Mouse (Mus musculus): ENCODE measurements around the gene Cog2. TPM values are rescaled to one million over a fixed set of nuclear protein-coding genes. Genes with fewer than 3 reads are reported as not detected.

The Cog2 gene
- 40.9 and 42.1 TPM in 2 replicates for polyA plus RNA-seq (2014; fragmentation: Nextera tagmentation; extraction: Ambion mirVana)

GRCm38 (mm10) chr8:124520249-124521080, at the start of gene Cog2:
Cog2 (plus strand) TSS chr8:124520767.
- 10% methylated on average over 50 of the region's 50 CpGs for WGBS
- Histone ChIP-seq H3K27me3 (ENCODE audit: control insufficient read depth, insufficient read depth, low read length) (no peaks in the 10 kb centered on the region), H3K4me1 (ENCODE audit: control insufficient read depth, insufficient read depth, low read length) (peaks cover 11% of the 10 kb centered on the region), H3K27ac (ENCODE audit: low read depth, low read length) (no peak within 1 kb of the TSS), H3K9ac (ENCODE audit: low read length) (peak within 1 kb of the TSS; percentile 81), H3K36me3 (ENCODE audit: control insufficient read depth, insufficient read depth, low read length) (no peaks in the 10 kb centered on the region), H3K4me3 (ENCODE audit: low read depth, low read length) (peak within 1 kb of the TSS; percentile 90), H3K9me3 (ENCODE audit: control insufficient read depth, low read length) (no peaks in the 10 kb centered on the region), H3K4me2 (peak within 1 kb of the TSS; percentile 88)
- DNase-seq (ENCODE audit: low spot score, missing footprints) (peak; percentile 99), ATAC-seq (ENCODE audit: low FRiP score) (peak; percentile 100)

GRCm38 (mm10) chr8:124475690-124476089, 44.9 kb upstream of the Cog2 start:
- Histone ChIP-seq H3K36me3 (ENCODE audit: control insufficient read depth, insufficient read depth, low read length) (no peaks in the 10 kb centered on the region), H3K4me2 (no peak overlapping the region), H3K4me3 (ENCODE audit: low read depth, low read length) (no peak overlapping the region), H3K27ac (ENCODE audit: low read depth, low read length) (no peak overlapping the region), H3K9ac (ENCODE audit: low read length) (no peak overlapping the region), H3K27me3 (ENCODE audit: control insufficient read depth, insufficient read depth, low read length) (no peaks in the 10 kb centered on the region), H3K9me3 (ENCODE audit: control insufficient read depth, low read length) (no peaks in the 10 kb centered on the region), H3K4me1 (ENCODE audit: control insufficient read depth, insufficient read depth, low read length) (no peaks in the 10 kb centered on the region)
- DNase-seq (ENCODE audit: low spot score, missing footprints) (no peak), ATAC-seq (ENCODE audit: low FRiP score) (no peak)
- WGBS: 76% methylated on average over 5 of the region's 5 CpGs

- DNase-seq (ENCODE audit: low spot score, missing footprints) (no peak), ATAC-seq (ENCODE audit: low FRiP score) (0 out of 2 replicates have a peak, but pooled peaks have one; percentile 40)
- no peaks in the 10 kb centered on the region for H3K4me1 ChIP-seq (ENCODE audit: control insufficient read depth, insufficient read depth, low read length)
- no peak overlapping the region for H3K4me3 ChIP-seq (ENCODE audit: low read depth, low read length)
- no peaks in the 10 kb centered on the region for H3K27me3 ChIP-seq (ENCODE audit: control insufficient read depth, insufficient read depth, low read length)
- H3K9me3 ChIP-seq (ENCODE audit: control insufficient read depth, low read length): no peaks in the 10 kb centered on the region
- H3K27ac ChIP-seq (ENCODE audit: low read depth, low read length): 0 out of 2 replicates have a peak overlapping the region, but pooled peaks have one; percentile 8
- H3K9ac ChIP-seq (ENCODE audit: low read length): no peak overlapping the region
- no peaks in the 10 kb centered on the region for H3K36me3 ChIP-seq (ENCODE audit: control insufficient read depth, insufficient read depth, low read length)
- WGBS: 59% methylated on average over 9 of the region's 9 CpGs
- H3K4me2 ChIP-seq: no peak overlapping the region
These were observed 43.9 kb upstream of the Cog2 start for GRCm38 (mm10) chr8:124476701-124477100.

GRCm38 (mm10) chr8:124479251-124479650, 41.3 kb upstream of the Cog2 start:
- no peak overlapping the region for H3K27ac ChIP-seq (ENCODE audit: low read depth, low read length)
- DNase-seq (ENCODE audit: low spot score, missing footprints) (no peak), ATAC-seq (ENCODE audit: low FRiP score) (no peak)
- H3K9ac ChIP-seq (ENCODE audit: low read length): no peak overlapping the region
- 84% methylated on average over 3 of the region's 3 CpGs for WGBS
- no peaks in the 10 kb centered on the region for H3K27me3 ChIP-seq (ENCODE audit: control insufficient read depth, insufficient read depth, low read length)
- no peak overlapping the region for H3K4me3 ChIP-seq (ENCODE audit: low read depth, low read length)
- H3K9me3 ChIP-seq (ENCODE audit: control insufficient read depth, low read length): no peaks in the 10 kb centered on the region; the same call in 1 of the 2 replicates
- no peaks in the 10 kb centered on the region for H3K4me1 ChIP-seq (ENCODE audit: control insufficient read depth, insufficient read depth, low read length)
- H3K4me2 ChIP-seq: no peak overlapping the region
- H3K36me3 ChIP-seq (ENCODE audit: control insufficient read depth, insufficient read depth, low read length): no peaks in the 10 kb centered on the region

GRCm38 (mm10) chr8:124480321-124480720, 40.2 kb upstream of the Cog2 start:
- ATAC-seq (ENCODE audit: low FRiP score) (no peak), DNase-seq (ENCODE audit: low spot score, missing footprints) (no peak)
- H3K4me3 ChIP-seq (ENCODE audit: low read depth, low read length): no peak overlapping the region
- no peaks in the 10 kb centered on the region for H3K27me3 ChIP-seq (ENCODE audit: control insufficient read depth, insufficient read depth, low read length)
- no peaks in the 10 kb centered on the region; the same call in 1 of the 2 replicates for H3K9me3 ChIP-seq (ENCODE audit: control insufficient read depth, low read length)
- no peak overlapping the region for H3K27ac ChIP-seq (ENCODE audit: low read depth, low read length)
- H3K4me1 ChIP-seq (ENCODE audit: control insufficient read depth, insufficient read depth, low read length): no peaks in the 10 kb centered on the region
- WGBS: 92% methylated on average over 8 of the region's 8 CpGs
- no peaks in the 10 kb centered on the region for H3K36me3 ChIP-seq (ENCODE audit: control insufficient read depth, insufficient read depth, low read length)
- no peak overlapping the region for H3K9ac ChIP-seq (ENCODE audit: low read length)
- no peak overlapping the region for H3K4me2 ChIP-seq

- H3K4me1 ChIP-seq (ENCODE audit: control insufficient read depth, insufficient read depth, low read length): no peaks in the 10 kb centered on the region
- no peak overlapping the region for H3K4me3 ChIP-seq (ENCODE audit: low read depth, low read length)
- H3K27me3 ChIP-seq (ENCODE audit: control insufficient read depth, insufficient read depth, low read length): no peaks in the 10 kb centered on the region
- H3K9ac ChIP-seq (ENCODE audit: low read length): no peak overlapping the region
- H3K4me2 ChIP-seq: no peak overlapping the region
- H3K9me3 ChIP-seq (ENCODE audit: control insufficient read depth, low read length): no peaks in the 10 kb centered on the region; the same call in 1 of the 2 replicates
- ATAC-seq (ENCODE audit: low FRiP score) (no peak), DNase-seq (ENCODE audit: low spot score, missing footprints) (no peak)
- WGBS: 89% methylated on average over 2 of the region's 2 CpGs
- no peak overlapping the region for H3K27ac ChIP-seq (ENCODE audit: low read depth, low read length)
- H3K36me3 ChIP-seq (ENCODE audit: control insufficient read depth, insufficient read depth, low read length): no peaks in the 10 kb centered on the region
These were observed 37.8 kb upstream of the Cog2 start for GRCm38 (mm10) chr8:124482790-124483189.

- Histone ChIP-seq H3K9ac (ENCODE audit: low read length) (no peak overlapping the region), H3K36me3 (ENCODE audit: control insufficient read depth, insufficient read depth, low read length) (no peaks in the 10 kb centered on the region), H3K4me3 (ENCODE audit: low read depth, low read length) (no peak overlapping the region), H3K27me3 (ENCODE audit: control insufficient read depth, insufficient read depth, low read length) (no peaks in the 10 kb centered on the region), H3K4me1 (ENCODE audit: control insufficient read depth, insufficient read depth, low read length) (no peaks in the 10 kb centered on the region), H3K27ac (ENCODE audit: low read depth, low read length) (no peak overlapping the region), H3K4me2 (no peak overlapping the region), H3K9me3 (ENCODE audit: control insufficient read depth, low read length) (no peaks in the 10 kb centered on the region; the same call in 1 of the 2 replicates)
- WGBS: 68% methylated on average over 7 of the region's 7 CpGs
- no peak for DNase-seq (ENCODE audit: low spot score, missing footprints)
- ATAC-seq (ENCODE audit: low FRiP score): no peak
These were observed 37.0 kb upstream of the Cog2 start for GRCm38 (mm10) chr8:124483356-124484115.

- ATAC-seq (ENCODE audit: low FRiP score): no peak
- H3K36me3 ChIP-seq (ENCODE audit: control insufficient read depth, insufficient read depth, low read length): no peaks in the 10 kb centered on the region
- H3K27me3 ChIP-seq (ENCODE audit: control insufficient read depth, insufficient read depth, low read length): no peaks in the 10 kb centered on the region
- no peak overlapping the region for H3K9ac ChIP-seq (ENCODE audit: low read length)
- H3K4me2 ChIP-seq: no peak overlapping the region
- WGBS: 91% methylated on average over 6 of the region's 6 CpGs
- no peak overlapping the region for H3K4me3 ChIP-seq (ENCODE audit: low read depth, low read length)
- H3K4me1 ChIP-seq (ENCODE audit: control insufficient read depth, insufficient read depth, low read length): no peaks in the 10 kb centered on the region
- H3K27ac ChIP-seq (ENCODE audit: low read depth, low read length): no peak overlapping the region
- no peak for DNase-seq (ENCODE audit: low spot score, missing footprints)
- H3K9me3 ChIP-seq (ENCODE audit: control insufficient read depth, low read length): no peaks in the 10 kb centered on the region
These were observed 31.3 kb upstream of the Cog2 start for GRCm38 (mm10) chr8:124489311-124489710.

- no peak overlapping the region for H3K4me3 ChIP-seq (ENCODE audit: low read depth, low read length)
- no peaks in the 10 kb centered on the region for H3K9me3 ChIP-seq (ENCODE audit: control insufficient read depth, low read length)
- no peak overlapping the region for H3K9ac ChIP-seq (ENCODE audit: low read length)
- no peak overlapping the region for H3K4me2 ChIP-seq
- no peaks in the 10 kb centered on the region for H3K36me3 ChIP-seq (ENCODE audit: control insufficient read depth, insufficient read depth, low read length)
- H3K27me3 ChIP-seq (ENCODE audit: control insufficient read depth, insufficient read depth, low read length): no peaks in the 10 kb centered on the region
- H3K27ac ChIP-seq (ENCODE audit: low read depth, low read length): no peak overlapping the region
- no peak for DNase-seq (ENCODE audit: low spot score, missing footprints)
- no peak for ATAC-seq (ENCODE audit: low FRiP score)
- no peaks in the 10 kb centered on the region for H3K4me1 ChIP-seq (ENCODE audit: control insufficient read depth, insufficient read depth, low read length)
- WGBS: 89% methylated on average over 6 of the region's 6 CpGs
These were observed 30.8 kb upstream of the Cog2 start for GRCm38 (mm10) chr8:124489786-124490185.
